Mouse (Mus musculus): ENCODE data around the gene Casp14.

- TF ChIP-seq CTCF (IDR thresholded peaks at IDR 0.05; ENCODE audit: low read depth, low read length) (no peak), POLR2A (IDR thresholded peaks at IDR 0.05; ENCODE audit: borderline replicate concordance, low read depth, low read length) (no peak)
These were observed 7.4 kb downstream of the Casp14 start for GRCm38 (mm10) chr10:78710706-78711105.

All from bone marrow macrophage, adult 2 months (primary cell).